Mouse (Mus musculus): ENCODE data around the gene Gpr25. TPM values are rescaled to one million over a fixed set of nuclear protein-coding genes. Genes with fewer than 3 reads are reported as not detected.

The Gpr25 gene
- polyA plus RNA-seq, 1 experiment from 2014 or later, result not detected

- Histone ChIP-seq H3K4me3 (replicated peaks) (no peak overlapping the region), H3K9ac (no peak overlapping the region), H3K27ac (no peak overlapping the region), H3K4me2 (no peak overlapping the region), H3K36me3 (no peaks in the 10 kb centered on the region), H3K4me1 (peaks cover 13% of the 10 kb centered on the region), H3K9me3 (replicated peaks) (no peaks in the 10 kb centered on the region), H3K27me3 (peaks cover 53% of the 10 kb centered on the region)
- no peak for ATAC-seq (replicated peaks; ENCODE audit: low FRiP score)
- whole genome bisulfite sequencing, result 32% methylated on average over 8 of the region's 8 CpGs
Observed at GRCm38 (mm10) chr1:136255657-136256056, 5.0 kb downstream of the Gpr25 start.

DNA sequence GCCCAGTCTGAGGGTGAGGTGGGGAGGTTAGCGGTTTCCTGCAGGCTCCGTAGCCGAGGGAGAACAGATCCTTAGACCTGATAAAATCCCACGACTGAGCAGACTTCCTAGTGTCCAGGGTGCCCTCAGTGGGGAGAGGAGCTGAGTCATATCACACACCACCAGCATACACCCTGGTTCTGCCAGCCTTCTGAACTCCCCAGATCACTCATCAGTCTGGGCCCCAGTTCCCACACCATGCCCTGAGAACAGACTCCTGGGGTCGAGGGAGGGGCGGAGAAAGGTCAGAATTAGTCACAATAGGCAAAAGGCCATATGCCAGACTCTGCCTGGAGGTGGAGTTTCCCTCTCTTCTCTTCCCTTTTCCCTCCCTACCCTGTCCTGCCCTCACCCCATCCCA is 5.5 kb downstream of the Gpr25 start:
- 32% methylated on average over 6 of the region's 6 CpGs for WGBS
- Histone ChIP-seq H3K9me3 (replicated peaks) (no peaks in the 10 kb centered on the region), H3K4me3 (replicated peaks) (no peak overlapping the region), H3K4me1 (peaks cover 9% of the 10 kb centered on the region), H3K4me2 (no peak overlapping the region), H3K9ac (no peak overlapping the region), H3K36me3 (no peaks in the 10 kb centered on the region), H3K27ac (no peak overlapping the region), H3K27me3 (peaks cover 48% of the 10 kb centered on the region)
- no peak for ATAC-seq (replicated peaks; ENCODE audit: low FRiP score)

DNA sequence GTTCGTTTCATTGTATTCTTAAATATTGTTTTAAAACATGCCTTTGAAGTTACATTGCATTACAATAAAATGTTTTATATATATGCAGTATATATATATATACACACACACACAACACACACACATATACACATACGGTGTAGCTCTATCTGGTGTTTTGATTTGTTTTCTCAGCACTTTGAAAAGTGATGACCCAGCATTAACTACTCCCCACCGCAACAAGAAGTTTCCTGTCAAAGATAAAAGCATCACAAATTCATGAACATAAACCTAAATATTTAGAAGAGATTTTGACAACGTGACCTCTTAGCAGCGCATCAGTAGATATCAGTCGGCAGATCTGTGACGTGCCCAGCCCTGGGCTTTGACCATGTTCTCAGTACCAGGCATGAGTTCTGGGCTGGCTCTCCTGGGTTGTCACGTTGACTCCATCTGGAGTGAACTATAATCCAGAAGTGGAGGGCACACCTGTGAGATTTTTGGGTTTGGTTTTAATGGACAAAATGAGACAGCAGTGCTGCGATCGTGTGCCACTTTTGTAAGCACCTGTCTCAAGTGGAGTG is 6.1 kb downstream of the Gpr25 start:
- Histone ChIP-seq H3K27ac (no peak overlapping the region), H3K36me3 (no peaks in the 10 kb centered on the region), H3K9ac (no peak overlapping the region), H3K9me3 (replicated peaks) (no peaks in the 10 kb centered on the region), H3K4me2 (no peak overlapping the region), H3K4me1 (peaks cover 3% of the 10 kb centered on the region), H3K27me3 (peaks cover 43% of the 10 kb centered on the region), H3K4me3 (replicated peaks) (no peak overlapping the region)
- no peak for ATAC-seq (replicated peaks; ENCODE audit: low FRiP score)
- 78% methylated on average over 10 of the region's 10 CpGs for WGBS

GRCm38 (mm10) chr1:136253472-136253871 is 7.2 kb downstream of the Gpr25 start:
- WGBS, result 11% methylated on average over 2 of the region's 2 CpGs

DNA sequence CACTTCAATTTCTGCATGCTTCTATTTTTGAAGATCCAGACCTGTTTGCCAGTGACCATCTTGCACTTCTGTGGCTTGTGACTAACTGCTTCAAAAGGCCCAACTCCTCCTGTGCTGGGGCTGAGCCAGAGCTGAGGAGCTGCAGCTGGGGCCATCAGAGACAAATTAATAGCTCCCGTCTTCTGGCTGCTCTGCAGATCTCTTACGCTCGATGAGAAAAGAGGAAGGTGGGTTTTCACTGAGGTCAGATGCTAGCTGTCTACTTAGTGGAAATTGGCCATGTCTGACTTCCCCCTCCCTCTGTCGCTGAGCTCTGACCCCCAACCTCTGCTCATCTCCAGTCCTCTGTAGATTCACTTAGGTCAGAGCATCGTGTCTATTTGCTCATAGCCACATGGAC is 11.0 kb downstream of the Gpr25 start:
- H3K4me1 ChIP-seq, result no peaks in the 10 kb centered on the region
- H3K9ac ChIP-seq, result no peak overlapping the region
- H3K4me3 ChIP-seq (replicated peaks), result no peak overlapping the region
- no peaks in the 10 kb centered on the region for H3K36me3 ChIP-seq
- no peak for ATAC-seq (replicated peaks; ENCODE audit: low FRiP score)
- H3K27ac ChIP-seq, result no peak overlapping the region
- no peaks in the 10 kb centered on the region for H3K27me3 ChIP-seq
- WGBS, result 26% methylated on average over 5 of the region's 5 CpGs
- H3K9me3 ChIP-seq (replicated peaks), result no peaks in the 10 kb centered on the region
- no peak overlapping the region for H3K4me2 ChIP-seq

More at GRCm38 (mm10) chr1:136253472-136253871, 7.2 kb downstream of the Gpr25 start:
- Histone ChIP-seq H3K4me2 (no peak overlapping the region), H3K4me3 (replicated peaks) (no peak overlapping the region), H3K4me1 (no peaks in the 10 kb centered on the region), H3K9me3 (replicated peaks) (no peaks in the 10 kb centered on the region), H3K27me3 (peaks cover 31% of the 10 kb centered on the region), H3K36me3 (no peaks in the 10 kb centered on the region), H3K9ac (no peak overlapping the region), H3K27ac (no peak overlapping the region)
- no peak for ATAC-seq (replicated peaks; ENCODE audit: low FRiP score)

GRCm38 (mm10) chr1:136247393-136247792 is 13.3 kb downstream of the Gpr25 start:
- 88% methylated on average over 5 of the region's 5 CpGs for WGBS
- no peak for ATAC-seq (replicated peaks; ENCODE audit: low FRiP score)
- Histone ChIP-seq H3K4me3 (replicated peaks) (no peak overlapping the region), H3K4me2 (no peak overlapping the region), H3K27me3 (no peaks in the 10 kb centered on the region), H3K9ac (no peak overlapping the region), H3K9me3 (replicated peaks) (no peaks in the 10 kb centered on the region), H3K27ac (no peak overlapping the region), H3K4me1 (no peaks in the 10 kb centered on the region), H3K36me3 (no peaks in the 10 kb centered on the region)

GRCm38 (mm10) chr1:136244469-136244868 is 16.2 kb downstream of the Gpr25 start:
- Histone ChIP-seq H3K4me3 (replicated peaks) (no peak overlapping the region), H3K4me1 (no peaks in the 10 kb centered on the region), H3K27me3 (no peaks in the 10 kb centered on the region), H3K36me3 (no peaks in the 10 kb centered on the region), H3K27ac (no peak overlapping the region), H3K9me3 (replicated peaks) (no peaks in the 10 kb centered on the region), H3K4me2 (no peak overlapping the region), H3K9ac (no peak overlapping the region)
- no peak for ATAC-seq (replicated peaks; ENCODE audit: low FRiP score)
- WGBS, result 89% methylated on average over 4 of the region's 5 CpGs

DNA sequence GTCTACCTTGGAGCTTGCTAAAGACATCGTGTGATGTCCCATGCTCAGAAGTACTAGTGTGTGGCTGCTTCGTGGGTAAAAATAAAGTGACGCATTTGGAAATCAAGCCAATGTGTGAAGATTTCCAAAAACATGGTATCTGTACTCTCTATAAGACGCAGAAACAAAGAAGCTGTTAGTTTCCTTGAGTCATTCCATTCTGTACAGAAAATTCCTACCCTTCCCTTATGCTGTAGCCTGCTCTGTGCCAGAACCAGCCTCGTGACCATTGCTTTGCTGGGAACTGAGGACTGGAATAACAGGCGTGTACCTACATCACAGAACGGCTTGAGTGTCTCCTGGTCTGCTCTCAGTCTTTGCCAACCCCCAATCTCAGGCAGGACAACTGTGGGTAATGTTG is 18.9 kb downstream of the Gpr25 start:
- no peaks in the 10 kb centered on the region for H3K27me3 ChIP-seq
- no peak for ATAC-seq (replicated peaks; ENCODE audit: low FRiP score)
- H3K36me3 ChIP-seq, result no peaks in the 10 kb centered on the region
- 89% methylated on average over 7 of the region's 7 CpGs for WGBS
- no peak overlapping the region for H3K4me3 ChIP-seq (replicated peaks)
- no peaks in the 10 kb centered on the region for H3K9me3 ChIP-seq (replicated peaks)
- no peaks in the 10 kb centered on the region for H3K4me1 ChIP-seq
- H3K9ac ChIP-seq, result no peak overlapping the region
- no peak overlapping the region for H3K27ac ChIP-seq
- no peak overlapping the region for H3K4me2 ChIP-seq

DNA sequence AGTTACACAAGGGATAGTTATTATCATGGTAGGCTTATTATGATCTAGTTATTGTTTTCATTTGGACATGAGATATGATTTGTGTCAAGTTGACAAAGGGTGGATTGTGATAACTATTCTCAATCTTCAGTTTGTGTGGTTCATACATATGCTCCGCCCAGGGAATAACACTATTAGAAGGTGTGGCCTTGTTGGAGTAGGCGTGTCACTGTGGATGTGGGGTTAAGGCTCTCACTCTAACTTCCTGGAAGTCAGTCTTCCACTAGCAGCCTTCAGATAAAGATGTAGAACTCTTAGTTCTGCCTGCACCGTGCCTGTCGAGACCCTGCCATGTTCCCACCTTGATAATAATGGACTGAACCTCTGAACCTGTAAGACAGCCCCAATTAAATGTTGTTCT is 22.2 kb downstream of the Gpr25 start:
- 91% methylated on average over 4 of the region's 4 CpGs for WGBS
- H3K4me3 ChIP-seq (replicated peaks), result no peak overlapping the region
- H3K27ac ChIP-seq, result no peak overlapping the region
- ATAC-seq (replicated peaks; ENCODE audit: low FRiP score), result no peak
- H3K9me3 ChIP-seq (replicated peaks), result no peaks in the 10 kb centered on the region
- no peak overlapping the region for H3K4me2 ChIP-seq
- H3K27me3 ChIP-seq, result no peaks in the 10 kb centered on the region; the same call in 1 of the 2 replicates
- H3K9ac ChIP-seq, result no peak overlapping the region
- H3K36me3 ChIP-seq, result no peaks in the 10 kb centered on the region
- H3K4me1 ChIP-seq, result peaks cover 8% of the 10 kb centered on the region

DNA sequence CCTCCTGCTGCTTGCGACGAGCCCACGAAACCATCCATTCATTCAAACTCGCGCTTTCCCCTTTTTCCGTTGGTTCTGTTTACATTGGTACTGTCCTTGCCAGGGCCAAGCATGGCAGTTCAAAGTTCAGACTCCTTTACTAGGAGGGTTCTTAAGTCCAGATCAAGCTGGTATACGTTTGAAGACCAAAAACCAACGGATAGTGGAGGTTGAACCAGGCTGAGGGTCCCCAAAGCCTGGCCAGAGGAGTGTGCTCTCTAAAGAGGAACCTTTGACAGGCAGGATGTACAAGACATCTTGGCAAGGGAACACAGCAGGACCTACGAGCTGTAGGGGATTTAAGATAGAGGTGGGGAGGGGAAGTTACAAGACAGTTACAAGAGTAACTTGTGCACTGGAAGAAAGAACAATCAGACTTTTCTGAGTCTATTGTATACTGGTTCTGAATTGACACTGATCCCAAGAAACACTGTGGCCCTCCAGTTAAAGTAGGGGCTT is 26.0 kb downstream of the Gpr25 start:
- Histone ChIP-seq H3K27me3 (peaks cover 7% of the 10 kb centered on the region; the same call in 1 of the 2 replicates), H3K4me1 (peaks cover 46% of the 10 kb centered on the region), H3K27ac (no peak overlapping the region), H3K9ac (peak overlapping the region; percentile 45), H3K4me2 (peak overlapping the region; percentile 91), H3K4me3 (replicated peaks) (peak overlapping the region; percentile 54), H3K9me3 (replicated peaks) (no peaks in the 10 kb centered on the region), H3K36me3 (no peaks in the 10 kb centered on the region)
- no peak for ATAC-seq (replicated peaks; ENCODE audit: low FRiP score)
- 3% methylated on average over 9 of the region's 9 CpGs for WGBS

DNA sequence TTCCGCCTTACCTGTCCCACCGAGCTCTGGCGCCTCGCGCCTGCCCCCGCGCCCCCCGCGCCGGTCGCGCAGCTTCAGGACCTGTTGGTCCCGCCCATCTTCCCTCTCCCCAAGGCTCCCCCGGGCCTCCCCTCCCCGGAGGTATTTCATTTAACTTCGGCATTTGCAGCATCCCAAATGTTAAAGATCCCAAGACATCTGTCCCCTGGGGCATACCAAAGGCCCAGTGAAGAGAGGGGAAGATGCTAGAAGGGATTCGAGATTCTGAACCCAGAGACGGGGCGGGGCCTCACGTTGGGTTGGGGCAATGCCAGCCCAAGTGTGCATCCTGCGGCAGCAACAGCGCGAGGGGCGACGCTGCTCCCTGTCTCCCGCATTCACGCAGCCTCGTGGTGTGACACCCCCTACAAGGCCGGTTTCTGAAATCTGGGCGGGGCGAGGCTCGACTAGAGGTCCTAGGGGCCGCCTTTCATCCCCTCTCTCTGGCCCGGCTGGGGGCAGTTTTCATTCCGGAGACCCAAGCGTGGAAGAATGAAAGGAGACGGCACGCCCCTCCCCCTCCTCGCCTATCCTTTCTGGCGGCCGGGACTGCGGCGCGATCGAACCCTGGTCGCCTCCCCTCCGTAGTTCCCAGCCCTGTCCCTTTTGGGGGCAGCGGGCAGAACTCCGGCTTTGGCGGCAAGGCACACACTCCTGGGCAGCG is 26.6 kb downstream of the Gpr25 start, which contains the start of gene Inava:
TSS of gene Inava (minus strand) at position 373 of the 703 bp plus-strand sequence.
- H3K27me3 ChIP-seq, result peaks cover 7% of the 10 kb centered on the region; the same call in 1 of the 2 replicates
- H3K36me3 ChIP-seq, result no peaks in the 10 kb centered on the region
- H3K9me3 ChIP-seq (replicated peaks), result no peaks in the 10 kb centered on the region
- H3K27ac ChIP-seq, result peak within 1 kb of the TSS; percentile 87
- peaks cover 52% of the 10 kb centered on the region for H3K4me1 ChIP-seq
- WGBS, result under 1% methylated on average over 50 of the region's 51 CpGs
- H3K4me2 ChIP-seq, result peak within 1 kb of the TSS; percentile 91
- H3K4me3 ChIP-seq (replicated peaks), result peak within 1 kb of the TSS; percentile 54
- ATAC-seq (replicated peaks; ENCODE audit: low FRiP score), result peak; percentile 87
- peak within 1 kb of the TSS; percentile 45 for H3K9ac ChIP-seq

DNA sequence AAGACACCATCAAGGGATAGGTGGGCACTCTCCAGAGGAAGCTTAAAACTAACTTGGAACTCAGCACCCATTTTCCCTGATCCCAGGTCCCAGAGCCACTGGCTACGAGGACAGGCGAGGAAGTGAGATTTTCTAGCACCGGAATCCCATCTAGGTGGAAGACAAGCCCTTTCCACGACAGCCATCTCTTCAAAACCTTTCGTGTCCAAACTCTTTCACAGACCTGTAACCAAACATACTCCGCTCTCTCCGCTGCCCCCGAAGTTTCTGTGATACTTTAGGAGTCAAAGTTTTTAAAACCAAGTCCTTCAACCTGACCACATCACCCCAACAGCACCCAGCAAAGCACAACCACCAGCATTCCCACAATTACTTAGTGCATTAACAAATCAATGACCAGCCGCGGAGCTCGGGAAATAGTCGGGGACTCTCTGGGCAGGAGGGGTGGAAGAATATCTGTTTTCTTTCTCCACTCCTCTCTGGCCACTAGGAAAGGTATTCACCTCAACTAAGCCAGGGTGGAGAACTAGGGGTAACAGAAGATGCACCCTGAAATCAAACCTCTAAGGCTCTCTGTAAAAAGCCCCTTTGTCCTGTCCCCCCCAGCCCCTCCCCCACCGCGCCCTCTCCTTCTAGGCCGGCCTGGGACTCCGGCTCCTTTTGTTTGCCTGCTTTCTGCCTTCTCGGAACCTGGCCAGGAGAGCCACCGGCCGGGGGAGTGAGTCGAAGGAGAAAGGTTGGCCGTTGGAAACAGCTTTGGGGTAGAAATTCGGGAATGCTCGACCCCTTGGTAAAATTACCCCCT is 27.5 kb downstream of the Gpr25 start:
- 1% methylated on average over 23 of the region's 23 CpGs for WGBS
- Histone ChIP-seq H3K4me2 (peak overlapping the region; percentile 91), H3K9ac (peak overlapping the region; percentile 45), H3K27ac (peak overlapping the region; percentile 87), H3K4me1 (peaks cover 60% of the 10 kb centered on the region), H3K27me3 (peaks cover 7% of the 10 kb centered on the region; the same call in 1 of the 2 replicates), H3K9me3 (replicated peaks) (no peaks in the 10 kb centered on the region), H3K36me3 (no peaks in the 10 kb centered on the region), H3K4me3 (replicated peaks) (peak overlapping the region; percentile 54)
- ATAC-seq (replicated peaks; ENCODE audit: low FRiP score), result no peak

Measured in kidney, embryonic 15.5 days (tissue).